Mouse (Mus musculus): ENCODE data around the gene Myzap. TPM values are rescaled to one million over a fixed set of nuclear protein-coding genes. Genes with fewer than 3 reads are reported as not detected.

The Myzap gene
- polyA plus RNA-seq, 1 experiment from 2014 or later, result 1.9 TPM

DNA sequence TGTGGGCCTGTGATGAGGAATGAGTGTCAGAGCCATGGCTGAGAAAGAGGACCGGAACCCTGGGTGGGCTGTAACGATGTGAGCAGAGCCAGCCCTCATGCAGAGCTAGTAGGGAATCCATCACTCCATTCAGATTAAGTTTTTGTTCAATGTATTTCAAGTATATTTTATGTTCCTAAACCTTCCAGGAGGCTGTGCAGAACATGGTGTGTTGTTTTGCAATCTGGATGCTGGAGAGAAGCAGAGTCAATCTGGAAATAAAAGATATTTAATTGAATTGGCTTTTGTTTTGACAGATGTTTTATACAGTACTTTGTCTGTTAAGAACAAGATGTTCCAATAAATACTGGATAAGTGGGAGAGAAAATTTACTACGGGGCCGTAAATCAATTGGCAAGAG, 135.4 kb downstream of the Myzap start:
- Histone ChIP-seq H3K36me3 (ENCODE audit: control insufficient read depth, insufficient read depth, low read length) (no peaks in the 10 kb centered on the region), H3K4me3 (ENCODE audit: low read length) (no peak overlapping the region), H3K27ac (ENCODE audit: low read depth, low read length) (no peak overlapping the region), H3K27me3 (replicated peaks; ENCODE audit: control insufficient read depth, insufficient read depth, low read length) (no peaks in the 10 kb centered on the region), H3K9ac (ENCODE audit: low read depth, low read length) (no peak overlapping the region), H3K9me3 (ENCODE audit: control insufficient read depth, low read length) (no peaks in the 10 kb centered on the region), H3K4me1 (ENCODE audit: control insufficient read depth, insufficient read depth, low read depth, low read length) (no peaks in the 10 kb centered on the region), H3K4me2 (ENCODE audit: low read length) (no peak overlapping the region)
- no peak for ATAC-seq
- 83% methylated on average over 4 of the region's 4 CpGs for WGBS

Other genes starting within 250 kb of the Myzap start
- 332 and 333 TPM in 2 replicates for gene Polr2m, start 106.4 kb downstream of the Myzap start, polyA plus RNA-seq (2015; fragmentation: Nextera tagmentation; extraction: Ambion mirVana)
- gene Cgnl1, start 179.2 kb upstream of the Myzap start, polyA plus RNA-seq (2015; fragmentation: Nextera tagmentation; extraction: Ambion mirVana), result 7.0 and 7.1 TPM in 2 replicates

Data from hindbrain, embryonic 16.5 days (tissue).